Mouse (Mus musculus) layer of hippocampus, adult 9-10 months (tissue): ENCODE measurements at regions not wholly inside any gene's neighbourhood (a gene's known extent, or its start where the extent isn't known, plus 50 kb on each side); places are given as distances from the start of the nearest gene placed in this dataset.
A peak's percentile ranks its signal among the peaks of the same experiment; 100 is the strongest.

Experiments
- DNase-seq: peaks from one replicate; pipeline ENCODE4 v3.0.0; 2022; ENCODE audit warnings: low spot score

DNA sequence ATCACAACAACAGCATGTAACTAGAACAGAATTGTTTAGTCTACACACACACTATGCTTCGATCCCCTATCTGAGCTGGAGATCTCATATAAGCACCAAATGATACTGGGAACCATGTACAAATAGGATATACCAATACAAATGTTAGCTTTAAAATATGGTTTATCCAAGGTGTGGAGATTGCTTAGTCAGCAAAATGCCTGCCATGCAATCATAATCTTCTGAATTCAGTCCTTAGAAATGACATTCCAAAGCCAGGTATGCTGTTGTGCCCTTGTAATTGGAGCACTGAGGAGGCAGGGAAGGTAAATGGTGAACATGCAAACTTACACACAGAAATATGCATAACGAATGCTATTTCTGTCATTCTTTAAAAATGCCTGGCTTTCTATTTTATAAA, 54.0 kb upstream of the Thsd7b start:
- no peak for DNase-seq

GRCm38 (mm10) chr1:129208806-129209205, 64.3 kb upstream of the Thsd7b start:
- no peak for DNase-seq

DNA sequence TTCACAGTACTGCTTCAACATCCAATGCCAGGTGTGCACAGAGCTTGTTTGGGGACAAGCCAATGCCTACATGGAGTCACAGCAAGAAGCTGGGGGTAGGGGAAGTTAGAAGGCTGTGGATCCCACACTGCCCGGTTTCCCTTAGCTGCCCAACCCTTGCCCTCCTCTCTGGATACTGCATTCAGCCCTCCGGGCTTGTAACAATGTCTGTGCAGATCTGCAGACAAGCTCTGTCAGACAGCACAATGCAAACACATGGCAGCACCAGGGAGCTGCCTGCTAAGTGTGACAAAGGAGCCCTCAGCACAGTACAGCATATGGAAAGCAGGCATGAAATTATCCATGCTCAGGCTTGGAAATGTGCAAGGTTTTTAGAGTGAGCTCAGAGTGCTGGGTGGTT, 64.7 kb upstream of the Thsd7b start:
- no peak for DNase-seq

DNA sequence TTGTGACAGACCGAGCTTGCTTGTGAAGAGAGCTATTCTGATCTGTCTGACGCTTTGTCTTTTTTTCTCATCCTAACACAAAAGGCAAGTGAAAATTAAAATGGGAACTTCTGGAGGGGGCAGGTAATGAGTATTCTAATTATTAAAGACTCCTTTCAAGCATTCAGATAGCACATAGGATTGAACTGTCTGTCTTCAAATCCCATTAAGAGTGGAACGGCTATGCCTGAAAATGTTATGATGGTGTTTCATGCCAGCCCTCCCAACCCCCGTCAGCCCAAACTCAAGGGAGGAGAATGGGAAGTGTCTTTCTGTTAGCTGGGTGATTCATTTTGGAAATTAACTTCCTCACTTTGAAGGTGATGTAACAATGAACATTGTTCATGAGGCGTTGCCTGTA, 65.4 kb upstream of the Thsd7b start:
- DNase-seq, result no peak

DNA sequence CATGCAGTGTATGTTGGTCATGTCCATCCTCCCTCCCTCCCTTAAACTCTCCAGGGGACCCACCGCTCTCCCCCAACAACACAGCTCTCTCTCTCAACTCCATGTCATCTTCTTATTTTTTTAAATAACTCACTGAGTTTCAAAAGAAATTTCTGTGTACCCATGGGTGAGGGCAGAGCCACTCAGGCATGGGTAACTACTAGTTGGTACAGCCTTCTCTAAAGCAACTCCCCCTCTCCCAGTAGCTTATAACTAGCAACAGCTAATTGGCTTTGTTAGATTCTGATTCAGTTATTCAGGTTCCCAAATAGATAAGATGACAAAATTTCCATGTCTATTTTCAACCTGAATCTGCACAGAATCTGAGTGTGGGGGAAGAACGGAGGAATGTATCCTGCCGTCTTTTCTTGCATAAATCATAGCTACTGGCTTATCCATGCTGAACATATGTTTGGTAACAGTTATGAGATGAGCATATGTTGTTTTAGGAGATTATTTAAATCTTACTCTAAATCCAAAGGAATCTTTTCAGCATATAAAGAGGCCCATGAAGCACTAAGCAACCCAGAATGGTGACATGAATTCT, 92.8 kb upstream of the Thsd7b start:
- peak; percentile 13 for DNase-seq

GRCm38 (mm10) chr1:129169936-129170335, 103.2 kb upstream of the Thsd7b start:
- peak; percentile 37 for DNase-seq

- DNase-seq, result no peak
Observed at GRCm38 (mm10) chr1:129150643-129151042, 122.5 kb upstream of the Thsd7b start.

GRCm38 (mm10) chr1:129148733-129149388, 124.2 kb upstream of the Thsd7b start:
- no peak for DNase-seq

GRCm38 (mm10) chr1:129146395-129147094, 126.6 kb upstream of the Thsd7b start:
- no peak for DNase-seq

- DNase-seq, result no peak
Observed at GRCm38 (mm10) chr1:129138783-129139182, 134.3 kb upstream of the Thsd7b start.

DNA sequence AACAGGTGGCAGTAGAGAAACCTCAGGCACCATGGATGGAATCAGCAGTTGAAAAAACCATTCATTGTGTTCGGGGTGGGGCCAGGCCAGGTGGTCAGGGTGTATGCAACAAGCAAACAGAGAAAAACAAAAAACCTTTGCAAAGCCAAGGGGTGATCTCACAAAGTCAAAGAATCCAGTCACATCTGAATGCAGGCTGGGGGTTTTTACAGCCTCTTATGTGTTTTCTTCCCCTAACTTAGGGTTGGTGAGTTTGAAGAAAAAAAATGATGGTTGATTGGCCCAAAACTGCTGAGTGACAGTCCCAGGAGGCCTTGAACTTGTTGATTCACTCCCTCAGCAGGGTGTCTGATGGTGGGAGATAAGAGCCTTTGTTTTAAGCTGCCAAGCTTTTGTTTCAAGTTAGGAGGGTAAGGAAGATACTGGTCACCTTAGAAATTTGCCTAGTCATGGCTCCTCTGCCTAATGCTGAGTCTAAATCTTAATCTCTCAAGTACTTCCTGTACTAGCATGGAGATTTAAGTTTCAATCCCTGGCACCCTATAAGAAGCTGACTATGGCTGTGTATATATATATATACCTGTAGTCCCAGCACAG, 166.0 kb upstream of the Thsd7b start:
- DNase-seq, result no peak

GRCm38 (mm10) chr1:129100997-129101396, 172.1 kb upstream of the Thsd7b start:
- no peak for DNase-seq

DNA sequence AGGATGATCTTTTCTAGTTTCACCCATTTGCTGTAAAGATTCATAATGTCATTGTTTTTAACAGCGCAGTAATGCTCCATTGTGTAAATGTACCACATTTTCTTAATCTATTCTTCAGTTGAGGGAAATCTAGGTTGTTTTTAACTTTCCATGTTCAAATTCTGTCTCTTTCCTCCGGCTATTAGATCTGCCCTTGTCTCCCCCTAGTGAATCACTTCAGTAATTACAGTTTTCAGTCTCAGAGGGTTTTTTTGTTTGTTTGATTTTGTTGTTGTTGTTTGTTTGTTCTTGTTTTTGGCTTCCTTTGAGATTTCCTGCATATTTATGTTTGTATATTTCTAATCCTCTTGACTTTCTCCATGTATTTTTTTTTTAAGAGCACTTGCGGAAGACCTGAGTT, 194.8 kb upstream of the Thsd7b start:
- DNase-seq, result no peak

DNA sequence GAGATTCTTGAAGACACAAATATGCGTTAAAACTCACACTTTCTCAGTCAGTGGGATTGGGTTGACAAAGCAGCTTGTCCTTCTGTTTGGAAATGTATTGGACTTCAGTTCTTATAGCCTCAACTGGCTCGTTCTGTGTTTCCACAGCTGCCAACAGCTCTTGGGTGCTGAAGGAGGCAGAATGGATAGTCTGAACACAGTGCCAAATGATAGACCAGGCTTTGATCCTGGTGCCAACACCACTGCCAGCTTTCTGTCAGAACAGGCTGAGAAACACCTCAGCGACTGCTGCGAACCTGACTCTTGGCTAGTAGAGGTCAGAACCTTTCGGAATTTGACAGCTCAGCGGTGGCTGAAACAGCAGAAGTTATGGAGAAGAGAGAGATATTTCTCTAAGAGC, 215.9 kb upstream of the Thsd7b start:
- no peak for DNase-seq

DNA sequence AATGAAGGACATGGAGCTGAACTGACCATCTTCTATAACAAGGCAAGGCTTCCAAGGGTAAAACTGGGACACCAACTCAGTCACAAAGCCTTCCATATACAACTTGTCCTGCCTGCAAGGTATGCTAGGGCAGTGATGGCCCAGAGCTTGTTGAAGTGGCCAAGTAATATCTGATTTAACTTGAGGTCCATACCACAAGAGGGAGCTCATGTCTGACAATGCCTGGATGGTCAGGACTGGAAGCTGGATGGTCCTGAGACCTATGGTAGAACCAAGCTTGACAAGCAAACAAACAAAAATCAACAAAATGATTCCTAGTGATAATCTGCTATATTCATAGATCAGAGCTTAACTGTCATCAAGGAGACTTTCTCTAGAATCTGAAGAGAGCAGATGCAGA, 217.8 kb upstream of the Thsd7b start:
- DNase-seq, result no peak

- no peak for DNase-seq
Observed at GRCm38 (mm10) chr1:129033707-129034106, 239.4 kb upstream of the Thsd7b start.

- DNase-seq, result no peak
Observed at GRCm38 (mm10) chr1:129005899-129006298, 267.2 kb upstream of the Thsd7b start.

DNA sequence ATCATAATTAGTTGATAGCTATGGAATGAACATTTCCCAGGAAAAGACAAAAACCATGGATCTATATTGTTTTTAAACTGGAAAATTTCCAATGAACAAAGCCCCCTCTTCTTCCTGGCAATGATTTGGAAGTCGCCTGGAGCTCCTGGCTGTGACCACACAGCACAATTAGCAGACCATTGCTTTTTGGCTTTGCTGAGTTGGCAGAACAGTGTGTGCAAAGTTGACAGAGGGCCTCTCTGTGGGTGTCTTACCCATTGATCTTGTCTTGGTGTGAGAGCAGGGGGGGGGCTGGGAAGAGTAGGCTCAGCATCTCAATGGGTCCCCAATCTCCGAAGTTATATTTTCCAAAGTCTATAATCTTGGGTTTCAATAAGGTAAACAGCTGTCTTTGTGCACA, 270.8 kb upstream of the Thsd7b start:
- DNase-seq, result no peak

DNA sequence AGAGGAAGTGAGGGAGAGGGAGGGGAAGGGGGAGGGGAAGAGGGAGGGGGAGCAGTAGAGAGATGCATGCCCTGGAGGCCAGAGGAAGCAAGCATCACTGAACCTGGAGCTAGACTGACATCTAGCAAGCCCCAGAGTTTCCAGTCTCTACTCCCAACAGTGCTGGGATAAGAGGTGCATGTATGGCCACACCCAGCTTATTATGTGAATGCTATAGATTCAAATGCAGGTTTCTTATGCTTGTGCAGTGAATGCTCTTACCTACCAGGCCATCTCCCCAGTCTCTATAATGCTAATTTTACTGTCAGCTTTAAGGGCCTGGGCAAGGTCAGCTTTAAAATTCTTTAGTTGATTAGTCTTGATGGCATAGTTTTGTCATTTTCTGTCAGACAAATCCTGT, 271.3 kb upstream of the Thsd7b start:
- DNase-seq, result no peak

GRCm38 (mm10) chr1:128999741-129000517, 273.2 kb upstream of the Thsd7b start:
- no peak for DNase-seq

DNA sequence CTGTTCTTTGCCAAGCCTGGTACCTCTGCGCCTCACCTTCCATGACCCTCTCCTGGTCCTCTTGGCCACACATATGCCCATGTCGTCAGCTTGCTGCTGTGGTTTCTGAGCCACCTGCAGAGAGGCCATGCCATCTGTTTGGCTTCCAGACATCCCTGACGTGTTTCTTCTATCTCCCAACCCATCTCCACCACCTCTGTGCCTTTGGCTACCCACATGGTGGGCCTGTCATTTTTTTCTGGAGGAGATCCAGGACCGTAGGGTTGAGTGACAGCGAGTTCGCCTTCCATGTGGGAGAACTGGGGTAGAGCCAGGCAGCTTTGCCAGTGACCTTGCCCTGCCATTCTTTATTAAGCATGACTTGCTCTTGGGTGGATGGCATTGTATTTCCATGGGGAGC, 278.4 kb upstream of the Thsd7b start:
- DNase-seq, result no peak

DNA sequence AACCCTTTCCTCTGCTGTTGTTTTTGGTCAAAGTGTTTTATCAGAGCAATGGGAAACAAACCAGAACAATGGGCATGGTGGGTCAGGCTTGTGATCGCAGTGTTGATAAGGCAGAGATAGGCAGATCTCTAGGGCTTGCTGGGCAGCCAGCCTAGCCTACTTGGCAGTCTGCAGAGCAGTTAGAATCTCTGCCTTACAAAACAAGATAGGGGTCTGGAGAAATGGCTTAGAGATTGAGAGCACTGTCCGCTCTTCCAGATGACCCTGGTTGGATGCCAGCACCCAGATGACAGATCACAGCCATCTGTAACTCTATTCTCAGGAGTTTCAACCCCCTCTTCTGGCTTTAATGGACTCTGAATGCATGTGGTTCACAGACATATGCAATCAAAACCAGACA, 289.7 kb upstream of the Thsd7b start:
- no peak for DNase-seq
